Mouse (Mus musculus) lung, adult 2 months (tissue): ENCODE measurements around the gene Mapk8.

Source experiments
- CTCF ChIP-seq: fragments of 200-500 bp; IDR thresholded peaks from 2 replicates; pipeline ENCODE4 v1.5.1; 2011; ENCODE audit warnings: mild to moderate bottlenecking, low read length, control low read depth; ENCODE audit not compliant: insufficient read depth
- POLR2A ChIP-seq: fragments of 200-500 bp; IDR thresholded peaks from 2 replicates; pipeline ENCODE4 v1.6.1; 2011; ENCODE audit warnings: low read depth, mild to moderate bottlenecking, control low read depth, low read length, borderline replicate concordance; ENCODE audit errors: extremely low read depth

- TF ChIP-seq CTCF: no peak
- TF ChIP-seq POLR2A: no peak
Observed at GRCm38 (mm10) chr14:33373271-33373670, 73.7 kb downstream of the Mapk8 start.
